Mouse (Mus musculus) adrenal gland, postnatal 25 days (tissue): ENCODE data around the gene Atp5mpl. TPM values are rescaled to one million over a fixed set of nuclear protein-coding genes. Genes with fewer than 3 reads are reported as not detected.
A peak's percentile ranks its signal among the peaks of the same experiment; 100 is the strongest.
"Not testable (repeated sequence)": the region's sequence is repeated elsewhere in the genome, so short reads cannot be mapped to it uniquely, and the experiment has no call there.

Source experiments
- DNase-seq: peaks from one replicate; pipeline ENCODE4 v3.0.0; 2021; ENCODE audit warnings: mixed read lengths
- total RNA-seq: library from RNA; stranded (reverse); gene quantifications from 2 replicates; pipeline ENCODE4 v1.2.3, GENCODE M21; 2021

Gene Atp5mpl
- total RNA-seq, 1 experiment from 2014 or later: 333 TPM

DNA sequence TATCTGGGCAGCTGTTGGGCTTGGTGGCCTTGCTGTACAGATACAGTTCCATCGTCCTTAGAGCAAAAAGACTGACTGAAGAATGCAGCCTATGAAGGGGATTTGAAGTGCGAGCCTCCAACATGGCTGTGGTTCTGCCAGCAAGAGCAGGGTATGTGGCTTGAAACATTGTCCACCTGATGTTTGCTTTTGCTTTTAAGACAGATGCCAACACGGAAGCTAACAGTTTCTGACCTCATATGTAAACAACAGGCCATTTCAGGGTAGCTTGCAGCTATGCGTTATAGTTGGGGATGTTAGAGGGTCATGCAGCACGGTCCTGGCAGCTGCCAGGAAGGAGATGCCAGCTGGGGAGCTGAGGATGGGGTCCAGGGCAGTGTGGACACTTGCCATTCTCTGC lies 16.3 kb downstream of the Atp5mpl start:
- no peak for DNase-seq

DNA sequence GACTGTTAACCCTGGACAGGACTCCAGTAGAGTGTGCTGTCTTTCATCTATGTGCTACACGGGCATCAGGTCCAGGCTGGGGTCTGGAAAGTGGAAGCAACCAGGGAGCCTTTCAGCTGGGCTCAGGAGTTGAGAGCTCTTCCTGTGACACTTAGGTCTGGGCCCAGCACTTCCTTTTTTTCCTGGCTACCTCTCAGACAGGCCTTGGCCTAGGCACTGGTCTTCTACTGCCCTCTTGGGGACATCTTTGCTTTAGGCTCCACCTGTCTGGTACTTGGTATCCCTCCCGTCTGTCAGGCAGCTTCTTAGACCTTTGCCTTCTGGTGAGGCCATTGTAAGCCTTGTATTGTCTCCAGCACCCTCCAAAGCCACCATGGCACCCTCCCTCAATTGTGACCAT lies 20.1 kb downstream of the Atp5mpl start:
- DNase-seq: no peak

- not testable (repeated sequence) for DNase-seq
These were observed 20.8 kb downstream of the Atp5mpl start for GRCm38 (mm10) chr12:111945765-111946655.

DNA sequence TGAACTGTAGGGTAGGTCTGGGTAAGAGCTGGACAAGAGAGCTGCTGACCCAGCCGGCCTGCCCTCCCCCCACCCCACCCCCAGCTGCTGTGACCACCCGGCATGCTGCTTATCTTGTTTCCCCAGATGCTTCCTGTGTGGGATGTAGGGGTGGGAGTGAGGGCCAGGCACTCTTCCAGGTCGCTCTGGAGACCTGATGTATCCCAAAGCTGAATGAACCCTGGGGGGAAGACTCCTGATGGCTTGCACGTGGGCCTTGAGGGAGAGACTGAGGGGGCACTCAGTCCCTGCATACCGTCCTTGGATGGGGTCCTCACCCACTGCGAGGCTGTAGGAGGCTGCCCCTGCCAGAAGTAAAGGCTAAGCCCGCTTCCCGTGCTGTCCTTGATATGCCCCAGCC lies 21.7 kb downstream of the Atp5mpl start:
- no peak for DNase-seq

GRCm38 (mm10) chr12:111944065-111944987 lies 22.5 kb downstream of the Atp5mpl start:
- DNase-seq: not testable (repeated sequence)

GRCm38 (mm10) chr12:111943421-111944064 lies 23.2 kb downstream of the Atp5mpl start:
- DNase-seq: no peak

DNA sequence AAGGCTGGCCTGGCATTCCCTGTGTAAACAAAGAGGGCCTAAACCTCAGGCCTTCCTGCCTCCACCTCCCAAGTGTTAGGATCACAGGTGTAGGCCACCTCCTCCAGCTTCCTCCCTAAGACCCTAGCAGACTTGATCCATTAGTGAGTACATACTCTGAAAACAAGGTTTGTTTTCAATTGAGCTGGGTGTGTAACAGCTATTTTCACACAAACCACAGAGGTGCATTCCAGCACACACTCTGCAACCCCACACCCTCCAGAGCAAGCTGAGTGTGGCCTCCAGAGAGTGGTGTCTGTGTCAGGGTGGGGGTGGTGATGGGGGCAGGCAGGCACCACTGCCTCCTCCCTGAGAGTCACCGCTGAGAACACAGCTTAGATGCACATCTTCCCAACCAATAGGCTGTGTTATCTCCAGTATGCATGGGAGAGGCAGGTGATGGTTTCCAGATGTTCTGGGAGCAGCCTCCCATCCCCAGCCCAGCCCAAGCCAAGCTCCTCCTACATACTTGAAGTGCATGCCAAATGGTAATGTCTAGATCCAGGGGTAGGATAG lies 28.1 kb downstream of the Atp5mpl start:
- DNase-seq: no peak

- DNase-seq: no peak
These were observed 29.8 kb downstream of the Atp5mpl start for GRCm38 (mm10) chr12:111936706-111937550.

GRCm38 (mm10) chr12:111933971-111934370 lies 32.8 kb downstream of the Atp5mpl start:
- DNase-seq: no peak

DNA sequence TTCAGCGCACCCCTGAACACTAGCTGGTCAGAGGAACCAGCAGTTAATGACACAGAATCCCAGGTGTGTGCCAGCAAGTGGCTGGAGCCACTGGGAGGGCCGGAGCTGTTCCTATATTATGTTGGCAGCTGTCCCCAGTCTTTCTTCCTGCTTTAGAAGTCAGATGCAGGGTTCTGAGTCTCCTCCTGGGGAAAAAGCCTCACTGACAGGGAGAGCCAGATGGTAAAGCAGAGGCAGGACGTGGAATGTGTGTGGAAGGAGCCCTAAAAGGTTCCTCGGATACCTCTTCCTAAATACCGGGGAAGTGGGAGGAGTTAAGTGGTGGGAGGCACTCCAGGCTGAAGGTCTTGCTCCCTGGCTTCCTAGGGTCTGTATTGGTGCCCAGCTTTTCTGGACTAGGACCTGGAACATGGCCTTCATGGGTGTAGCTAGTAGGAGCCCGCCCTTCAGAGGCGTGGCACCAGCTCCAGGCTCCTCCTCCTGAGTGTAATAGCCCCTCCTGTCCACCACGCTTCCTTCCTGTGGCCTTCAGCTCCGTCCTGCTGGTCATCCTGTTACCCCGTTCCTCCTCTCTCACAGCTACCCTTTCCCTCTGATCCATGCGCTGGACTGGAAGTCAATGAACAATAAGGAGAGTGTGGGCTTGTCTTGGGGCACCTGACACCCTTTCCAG lies 33.6 kb downstream of the Atp5mpl start:
- DNase-seq: peak; percentile 34

DNA sequence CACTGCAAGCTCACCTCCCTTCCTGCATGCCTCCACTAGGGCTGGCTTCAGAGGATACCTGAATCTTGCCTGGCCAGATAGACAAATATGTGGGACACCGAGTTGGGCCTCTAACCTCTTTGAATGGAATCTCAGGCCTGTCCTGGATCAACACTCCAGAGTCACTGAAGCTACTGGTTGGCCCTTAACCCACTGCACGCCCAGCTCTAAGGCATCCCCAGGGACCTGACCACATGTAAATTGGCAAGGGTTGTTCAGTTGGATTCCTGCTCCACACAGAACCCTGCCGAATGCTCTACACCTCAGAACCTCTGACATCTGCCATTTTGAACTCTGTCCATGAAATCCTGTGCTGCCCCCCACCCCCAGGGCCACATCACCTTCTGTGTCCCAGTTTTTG lies 34.3 kb downstream of the Atp5mpl start:
- no peak for DNase-seq

DNA sequence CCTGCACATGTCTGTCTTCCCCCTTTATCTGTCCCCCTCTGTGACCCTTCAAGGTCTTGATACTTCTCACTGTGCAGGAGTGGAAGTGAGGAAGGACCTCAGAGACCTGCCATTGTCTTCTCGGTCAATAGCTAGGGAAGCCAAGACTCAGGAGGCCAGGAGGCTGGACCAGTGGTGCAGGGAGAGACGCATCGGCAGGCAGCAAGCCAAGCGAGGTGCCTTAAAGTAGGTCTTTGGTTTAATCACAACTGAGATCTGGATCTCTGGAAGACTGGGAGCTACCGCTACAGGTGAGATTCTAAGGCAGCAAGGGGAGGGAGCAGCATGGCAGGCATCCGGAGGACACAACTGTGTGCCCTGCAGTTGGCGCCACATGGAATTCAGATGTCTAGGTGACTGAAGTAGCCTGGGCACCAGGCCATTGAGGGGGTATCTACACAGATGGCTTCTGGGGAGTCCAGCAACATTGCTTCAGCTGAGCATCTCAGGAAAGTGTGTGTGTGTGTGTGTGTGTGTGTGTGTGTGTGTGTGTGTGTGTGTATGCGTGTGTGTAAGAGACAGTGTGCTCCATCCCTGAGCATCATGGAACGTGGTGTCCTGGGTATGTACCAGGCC lies 35.3 kb downstream of the Atp5mpl start:
- no peak for DNase-seq

DNA sequence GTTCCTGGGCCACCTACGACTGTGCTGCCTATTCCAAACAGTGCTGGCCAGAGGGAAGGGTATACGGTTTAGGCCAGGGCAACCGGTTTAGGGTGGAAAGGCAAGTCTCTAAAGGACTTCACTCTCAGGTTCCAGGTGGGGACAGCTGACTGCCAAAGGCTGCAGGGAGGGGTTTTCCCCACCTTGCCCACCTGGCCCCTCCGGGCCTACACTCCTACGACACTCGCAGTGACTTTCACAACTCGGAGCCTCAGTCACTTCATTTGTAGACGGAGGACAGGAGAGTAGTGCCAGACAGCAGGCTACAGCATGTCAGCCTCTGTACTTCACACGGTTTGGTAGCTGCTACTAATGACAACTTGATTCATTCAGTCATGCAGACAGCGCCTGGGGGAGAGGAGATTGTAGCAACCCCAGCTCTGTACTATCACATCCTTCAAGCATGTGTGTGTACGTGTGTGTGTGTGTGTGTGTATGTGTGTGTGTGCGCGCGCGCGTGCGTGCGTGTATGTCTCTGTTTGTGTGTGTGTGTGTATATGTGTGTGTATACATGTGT lies 38.3 kb downstream of the Atp5mpl start:
- DNase-seq: no peak

DNA sequence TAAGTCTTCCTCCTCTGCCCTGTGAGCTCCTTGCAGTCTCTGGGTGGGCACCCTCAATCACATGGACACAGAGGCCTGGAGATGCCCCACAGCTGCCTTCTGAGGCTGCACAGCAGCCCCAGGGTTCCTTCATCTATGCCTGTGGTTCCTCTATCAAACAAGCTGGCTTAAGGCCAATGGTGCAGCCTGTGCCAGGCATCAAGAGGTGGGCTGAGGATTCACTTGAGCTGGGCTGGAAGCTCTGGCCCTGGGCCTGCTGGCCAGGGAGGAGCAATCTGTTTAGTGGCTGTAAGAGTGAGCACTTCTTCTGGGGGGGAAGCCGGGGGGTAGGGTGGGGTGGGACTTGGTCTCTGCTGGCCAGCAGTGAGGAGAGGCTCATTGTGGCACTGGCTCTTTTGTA lies 39.4 kb downstream of the Atp5mpl start:
- no peak for DNase-seq

DNA sequence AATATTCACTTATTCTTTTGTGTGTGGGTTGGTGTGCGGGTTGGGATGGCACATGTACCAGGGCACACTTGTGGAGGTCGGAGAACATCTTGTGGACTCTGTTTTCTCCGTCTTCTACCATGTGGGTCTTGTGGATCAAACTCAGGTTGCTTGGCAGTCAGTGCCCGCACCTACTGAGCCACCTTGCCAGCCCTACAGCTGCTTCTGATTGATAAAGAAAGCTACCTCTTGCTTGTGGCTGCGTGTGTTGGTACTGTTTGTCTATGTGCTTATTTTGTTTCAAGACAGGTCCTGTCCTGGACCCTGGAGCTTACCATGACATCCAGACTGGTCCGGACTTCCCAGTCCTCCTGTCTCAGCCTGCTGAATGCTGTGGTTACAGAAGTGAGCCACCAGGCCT lies 43.7 kb downstream of the Atp5mpl start:
- DNase-seq: no peak

GRCm38 (mm10) chr12:111920046-111920445 lies 46.7 kb downstream of the Atp5mpl start:
- no peak for DNase-seq

GRCm38 (mm10) chr12:111916514-111917217 lies 50.1 kb downstream of the Atp5mpl start:
- no peak for DNase-seq

DNA sequence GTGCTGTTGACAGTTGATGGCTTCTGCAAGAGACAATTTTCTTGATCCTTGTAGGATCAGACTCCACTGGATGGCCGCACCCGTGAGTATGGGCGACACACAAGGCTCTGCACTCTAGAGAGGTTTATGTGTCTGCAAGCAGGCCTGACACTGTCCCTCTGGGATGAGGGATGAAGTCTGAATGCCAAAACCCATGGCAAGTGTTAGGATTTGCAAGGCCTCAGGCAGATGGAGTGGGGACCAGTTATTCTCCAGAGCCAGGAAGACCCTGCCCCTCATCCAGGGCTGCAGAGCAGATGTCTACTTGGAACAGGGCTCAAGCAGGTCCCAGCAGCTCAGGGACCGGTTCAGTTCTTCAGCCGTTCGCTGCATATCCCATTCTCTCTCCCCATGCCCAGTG lies 51.0 kb downstream of the Atp5mpl start:
- DNase-seq: no peak

DNA sequence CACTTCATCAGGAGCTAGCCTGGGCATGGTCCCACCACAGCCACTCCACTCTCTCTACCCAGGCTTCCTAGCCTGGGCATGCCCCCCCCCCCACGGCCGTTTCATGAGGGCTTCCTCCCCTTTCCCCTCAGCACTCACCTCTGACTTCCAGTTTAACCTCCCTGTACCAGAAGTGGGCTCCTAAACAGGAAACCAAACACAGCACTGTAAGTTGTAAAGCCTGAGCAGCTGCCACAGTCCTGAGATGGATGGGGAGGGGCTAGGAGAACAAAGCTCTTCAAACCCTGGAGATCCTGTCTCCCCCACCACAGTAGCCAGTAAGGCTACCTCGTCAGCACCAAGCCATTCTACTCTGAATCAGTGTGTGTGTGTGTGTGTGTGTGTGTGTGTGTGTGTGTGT lies 52.7 kb downstream of the Atp5mpl start:
- DNase-seq: no peak
